Mouse (Mus musculus) neural tube, embryonic 15.5 days (tissue): Measurements from ENCODE around the gene Txndc15. TPM values are rescaled to one million over a fixed set of nuclear protein-coding genes. Genes with fewer than 3 reads are reported as not detected.

ENCODE experiments used
- ATAC-seq: fragments of 200-750 bp; cut with Nextera tagmentation; 2 replicates; pipeline ENCODE4 v1.8.0; 2017; ENCODE audit warnings: mild to moderate bottlenecking, moderate TSS enrichment, moderate library complexity; ENCODE audit not compliant: low FRiP score
- H3K27ac ChIP-seq: fragments of 300-500 bp; sonication (generic); replicated peaks from 2 replicates; pipeline ENCODE4 v1.5.1; 2015; ENCODE audit warnings: mild to moderate bottlenecking, inconsistent platforms
- H3K27me3 ChIP-seq: fragments of 300-500 bp; sonication (generic); replicated peaks from 2 replicates; pipeline ENCODE4 v1.6.1; 2015; ENCODE audit warnings: inconsistent platforms
- H3K36me3 ChIP-seq: fragments of 300-500 bp; sonication (generic); 2 replicates; pipeline ENCODE4 v1.6.1; 2015; ENCODE audit warnings: inconsistent platforms
- H3K4me1 ChIP-seq: fragments of 300-500 bp; sonication (generic); 2 replicates; pipeline ENCODE4 v1.6.1; 2015; ENCODE audit warnings: inconsistent platforms
- H3K4me2 ChIP-seq: fragments of 300-500 bp; sonication (generic); 2 replicates; pipeline ENCODE4 v1.6.1; 2015; ENCODE audit warnings: inconsistent platforms, mild to moderate bottlenecking, moderate library complexity
- H3K4me3 ChIP-seq: fragments of 300-500 bp; sonication (generic); replicated peaks from 2 replicates; pipeline ENCODE4 v1.5.1; 2015; ENCODE audit warnings: mild to moderate bottlenecking, inconsistent platforms
- H3K9ac ChIP-seq: fragments of 300-500 bp; sonication (generic); replicated peaks from 2 replicates; pipeline ENCODE4 v1.6.1; 2015; ENCODE audit warnings: mild to moderate bottlenecking, inconsistent platforms
- H3K9me3 ChIP-seq: fragments of 300-500 bp; sonication (generic); replicated peaks from 2 replicates; pipeline ENCODE4 v1.6.1; 2016; ENCODE audit warnings: inconsistent platforms
- WGBS: fragments of 180-500 bp; shearing (Covaris S2); methylation state at CpG from one replicate; pipeline ENCODE4 v1.1.7; 2015; ENCODE audit warnings: mixed read lengths; 5-methylcytosine and 5-hydroxymethylcytosine counted together
- polyA plus RNA-seq: library from polyadenylated mRNA; unstranded; fragments of >200 nt; fragmentation: Nextera tagmentation; extraction: Ambion mirVana; gene quantifications from 2 replicates; pipeline ENCODE4 v1.2.1, GENCODE M21; 2015

Txndc15 gene
- polyA plus RNA-seq: 140 and 149 TPM in 2 replicates

DNA sequence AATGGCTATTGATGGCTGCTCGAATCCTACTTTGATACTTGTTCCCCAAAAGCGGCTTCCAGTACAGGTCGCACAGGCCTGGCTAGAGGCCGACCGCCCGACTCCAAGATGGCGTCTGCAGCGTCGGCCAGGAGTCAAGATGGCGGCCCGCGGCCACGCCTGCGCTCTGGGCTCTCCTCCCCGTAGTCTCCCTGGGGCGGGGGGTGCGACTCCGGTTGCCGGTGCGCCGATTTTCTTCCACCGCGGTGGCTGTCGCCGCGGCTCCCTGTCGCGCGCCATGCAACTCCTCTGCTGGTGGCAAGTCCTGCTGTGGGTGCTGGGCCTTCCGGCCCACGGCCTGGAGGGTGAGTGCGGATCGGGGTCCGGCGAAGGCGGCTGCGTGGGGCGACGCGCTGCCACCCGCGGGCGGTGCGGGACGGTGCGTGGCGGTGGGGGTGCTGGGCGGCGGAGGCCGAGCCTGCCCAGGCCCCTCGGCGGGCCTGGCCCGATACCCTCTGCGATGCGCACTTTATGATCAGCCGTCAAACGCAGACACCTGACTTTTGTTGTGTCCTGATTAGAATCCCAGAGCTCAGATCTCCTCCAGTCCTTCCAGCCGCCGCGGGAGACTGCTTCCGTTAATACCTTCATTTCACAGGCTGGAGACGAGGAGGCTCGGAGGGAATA lies at the start of gene Txndc15:
Gene Txndc15 (plus strand): TSS at position 150 of the 666 bp plus-strand sequence.
- Histone ChIP-seq H3K9ac (peak within 1 kb of the TSS; percentile 98), H3K9me3 (no peaks in the 10 kb centered on the region), H3K36me3 (peaks cover 15% of the 10 kb centered on the region), H3K4me2 (peak within 1 kb of the TSS; percentile 74), H3K27ac (peak within 1 kb of the TSS; percentile 99), H3K27me3 (no peaks in the 10 kb centered on the region), H3K4me1 (peaks cover 38% of the 10 kb centered on the region), H3K4me3 (peak within 1 kb of the TSS; percentile 98)
- peak; percentile 94 for ATAC-seq
- WGBS: under 1% methylated on average over 62 of the region's 63 CpGs

DNA sequence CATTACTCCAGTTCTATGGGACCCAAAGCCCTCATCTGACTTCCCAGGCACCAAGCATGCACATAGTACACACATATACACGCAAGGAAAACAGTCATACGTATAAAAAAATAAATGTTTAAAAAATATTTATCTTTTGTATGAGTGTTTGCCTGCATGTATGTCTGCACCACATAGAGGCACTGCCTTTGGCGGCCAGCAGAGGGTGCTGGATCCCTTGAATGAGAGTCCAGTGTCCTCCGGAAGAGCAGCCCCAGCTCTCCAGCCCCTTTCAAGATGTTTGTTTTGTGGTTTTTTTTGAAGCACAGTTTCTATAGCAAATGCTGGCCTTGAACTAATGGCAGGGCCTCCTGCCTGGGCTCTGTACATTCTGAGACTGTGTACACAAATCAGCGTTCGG lies 45.9 kb upstream of the Txndc15 start:
- H3K27ac ChIP-seq: no peak overlapping the region
- peaks cover 91% of the 10 kb centered on the region for H3K36me3 ChIP-seq
- H3K4me3 ChIP-seq: no peak overlapping the region
- no peaks in the 10 kb centered on the region for H3K4me1 ChIP-seq
- no peak for ATAC-seq
- 78% methylated on average over 6 of the region's 6 CpGs for WGBS
- no peak overlapping the region for H3K9ac ChIP-seq
- H3K27me3 ChIP-seq: no peaks in the 10 kb centered on the region
- H3K4me2 ChIP-seq: no peak overlapping the region
- H3K9me3 ChIP-seq: no peaks in the 10 kb centered on the region

DNA sequence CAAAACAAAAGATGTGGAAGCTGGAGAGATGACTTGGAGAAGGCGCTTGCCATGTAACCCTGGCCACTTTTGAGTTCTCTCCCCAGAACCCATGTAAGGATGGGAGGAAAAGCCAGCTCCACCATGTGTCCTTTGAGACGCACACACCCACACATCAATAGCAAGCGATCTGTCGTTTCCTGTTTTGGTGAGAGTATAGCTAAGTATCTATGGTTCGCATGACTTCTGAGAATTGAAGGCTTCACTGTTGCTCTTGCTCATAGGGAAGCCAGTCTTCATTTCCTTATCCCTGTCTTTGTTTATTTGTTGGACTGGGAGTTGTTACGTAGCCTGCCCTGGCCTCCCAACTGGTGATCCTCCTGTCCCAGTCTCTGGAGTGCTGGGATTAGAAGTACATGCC lies 41.7 kb upstream of the Txndc15 start:
- no peaks in the 10 kb centered on the region for H3K4me1 ChIP-seq
- 95% methylated on average over 6 of the region's 6 CpGs for WGBS
- no peak overlapping the region for H3K4me3 ChIP-seq
- H3K9me3 ChIP-seq: no peaks in the 10 kb centered on the region
- H3K36me3 ChIP-seq: peaks cover 87% of the 10 kb centered on the region
- no peak overlapping the region for H3K27ac ChIP-seq
- H3K4me2 ChIP-seq: no peak overlapping the region
- no peak overlapping the region for H3K9ac ChIP-seq
- no peak for ATAC-seq
- no peaks in the 10 kb centered on the region for H3K27me3 ChIP-seq

DNA sequence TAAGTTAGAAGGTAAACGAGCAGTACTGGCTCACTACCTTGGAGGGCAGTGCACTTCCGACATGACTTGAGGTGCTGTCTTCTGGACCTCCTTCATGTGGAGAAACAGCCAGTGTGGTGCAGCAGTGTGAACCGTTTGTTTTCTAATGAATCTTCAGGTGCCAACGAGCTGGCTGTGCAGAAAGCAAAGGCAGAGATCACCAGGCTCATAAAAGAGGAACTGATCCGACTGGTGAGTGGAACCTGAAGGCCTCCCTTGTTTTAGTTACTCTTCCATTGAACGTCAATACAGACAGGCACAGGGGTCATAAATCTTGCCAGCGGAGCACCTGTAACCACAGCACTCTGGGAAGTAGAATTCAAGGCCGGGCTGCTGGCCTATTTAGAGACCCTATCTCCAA lies 37.1 kb upstream of the Txndc15 start:
- no peaks in the 10 kb centered on the region for H3K27me3 ChIP-seq
- no peak overlapping the region for H3K9ac ChIP-seq
- 74% methylated on average over 8 of the region's 8 CpGs for WGBS
- no peak overlapping the region for H3K27ac ChIP-seq
- ATAC-seq: no peak
- no peak overlapping the region for H3K4me3 ChIP-seq
- H3K4me2 ChIP-seq: no peak overlapping the region
- no peaks in the 10 kb centered on the region for H3K4me1 ChIP-seq
- no peaks in the 10 kb centered on the region for H3K9me3 ChIP-seq
- H3K36me3 ChIP-seq: peaks cover 80% of the 10 kb centered on the region

DNA sequence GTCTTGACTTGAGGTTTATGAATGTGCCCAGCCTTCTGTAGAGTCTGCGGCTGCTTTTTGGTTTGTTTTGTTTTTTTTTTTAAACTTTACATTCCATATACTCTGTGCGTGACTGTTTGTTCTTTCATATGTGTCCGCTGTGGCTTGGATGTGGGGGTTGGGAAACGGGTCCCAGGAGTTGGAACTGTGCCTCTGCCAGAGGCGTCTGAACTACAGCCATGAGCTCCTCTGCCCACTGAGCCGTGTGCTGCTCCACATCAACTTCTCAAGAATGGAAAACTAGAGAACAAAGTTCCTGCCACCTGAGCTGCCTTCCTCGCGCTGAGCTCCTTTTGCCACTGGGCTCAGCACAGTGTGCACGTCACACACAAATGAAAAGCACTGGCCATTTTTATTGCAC lies 32.2 kb upstream of the Txndc15 start:
- no peak for ATAC-seq
- no peak overlapping the region for H3K4me3 ChIP-seq
- H3K4me1 ChIP-seq: peaks cover 6% of the 10 kb centered on the region; the same call in 1 of the 2 replicates
- no peak overlapping the region for H3K27ac ChIP-seq
- H3K4me2 ChIP-seq: no peak overlapping the region
- peaks cover 41% of the 10 kb centered on the region for H3K36me3 ChIP-seq
- H3K9ac ChIP-seq: no peak overlapping the region
- WGBS: 88% methylated on average over 9 of the region's 9 CpGs
- no peaks in the 10 kb centered on the region for H3K9me3 ChIP-seq
- H3K27me3 ChIP-seq: no peaks in the 10 kb centered on the region

DNA sequence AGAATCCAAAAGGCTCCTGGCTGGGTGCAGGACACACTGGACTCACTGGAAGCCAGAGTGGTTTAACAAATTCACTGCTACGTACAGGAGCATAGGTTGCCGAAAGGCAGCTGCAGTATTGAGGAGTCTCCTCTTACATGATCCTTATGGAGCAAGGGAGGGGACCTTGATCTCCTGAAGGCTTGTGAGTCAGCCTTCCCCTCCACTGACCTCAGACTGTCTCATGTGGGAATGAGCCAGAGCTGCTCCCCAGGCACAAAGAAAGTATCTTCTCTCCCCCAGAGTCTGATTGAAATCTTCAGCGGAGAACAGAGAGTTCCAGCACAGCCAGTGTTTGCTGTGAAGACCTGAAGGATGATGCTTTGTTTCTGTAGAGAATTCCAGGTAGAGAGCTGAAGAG lies 30.9 kb upstream of the Txndc15 start:
- no peak overlapping the region for H3K4me3 ChIP-seq
- H3K27ac ChIP-seq: no peak overlapping the region
- no peaks in the 10 kb centered on the region for H3K9me3 ChIP-seq
- H3K9ac ChIP-seq: no peak overlapping the region
- no peak for ATAC-seq
- H3K27me3 ChIP-seq: no peaks in the 10 kb centered on the region
- H3K4me1 ChIP-seq: peaks cover 13% of the 10 kb centered on the region; the same call in 1 of the 2 replicates
- H3K4me2 ChIP-seq: no peak overlapping the region
- 94% methylated on average over 3 of the region's 3 CpGs for WGBS
- H3K36me3 ChIP-seq: peaks cover 27% of the 10 kb centered on the region

DNA sequence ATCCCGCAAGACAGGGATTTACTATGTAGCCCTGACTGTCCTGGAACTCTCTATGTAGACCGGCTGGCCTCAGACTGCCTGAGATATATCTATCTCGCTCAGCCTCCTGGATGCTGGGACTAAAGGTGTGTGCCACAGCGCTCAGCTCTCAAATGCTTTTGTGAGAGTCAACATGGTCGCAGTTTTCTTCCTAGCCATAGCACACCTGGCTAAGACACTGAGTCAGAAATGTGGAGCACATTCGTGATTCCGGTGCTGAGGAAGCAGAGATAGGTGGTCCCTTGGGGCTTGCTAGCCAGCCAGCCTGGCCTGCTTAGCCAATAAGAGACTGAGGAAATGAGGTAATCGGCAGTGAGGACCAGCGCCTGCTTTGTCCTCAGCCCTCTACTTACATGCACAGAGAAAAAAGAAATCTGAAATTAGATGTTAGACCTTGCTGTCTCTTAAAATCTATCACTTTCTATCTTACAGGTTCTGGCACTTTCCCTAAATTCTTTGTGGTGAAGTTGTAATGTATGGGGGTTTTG lies 28.3 kb upstream of the Txndc15 start:
- H3K9ac ChIP-seq: no peak overlapping the region; the same call in 1 of the 2 replicates
- ATAC-seq: peak; percentile 82
- WGBS: 62% methylated on average over 9 of the region's 9 CpGs

DNA sequence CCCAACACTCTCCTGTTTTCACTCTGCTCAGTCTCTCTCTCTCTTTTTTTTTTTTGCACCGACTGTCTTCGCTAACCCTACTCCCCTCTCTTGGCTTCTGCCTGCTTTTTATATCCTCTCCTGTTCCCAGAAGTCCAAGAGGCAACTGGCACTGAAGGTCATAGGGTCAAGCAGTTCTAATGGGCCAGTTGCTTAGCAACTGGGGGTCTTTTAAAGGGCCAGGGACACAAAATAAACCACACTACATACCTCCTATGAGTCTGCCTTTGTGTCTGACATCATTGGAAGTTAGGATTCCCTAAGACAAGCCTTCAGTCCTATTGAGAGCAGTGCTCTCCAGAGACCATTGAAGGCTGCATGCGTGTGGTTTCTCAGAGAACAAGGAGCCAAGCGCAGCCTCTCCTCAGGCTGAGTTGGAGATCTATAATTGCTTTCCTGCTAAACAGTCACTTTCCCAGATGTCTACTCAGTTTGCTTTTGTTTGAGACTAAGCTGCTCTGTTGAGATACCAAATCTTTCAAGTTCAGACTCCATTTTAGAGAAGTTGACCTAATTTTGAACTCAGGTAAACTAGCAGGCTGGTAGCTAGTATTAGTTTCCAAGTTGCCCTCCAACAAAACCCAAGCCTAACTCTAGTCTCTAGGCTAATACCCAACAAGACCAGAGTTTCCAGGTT lies 26.4 kb upstream of the Txndc15 start:
- peaks cover 13% of the 10 kb centered on the region; the same call in 1 of the 2 replicates for H3K4me1 ChIP-seq
- no peaks in the 10 kb centered on the region for H3K36me3 ChIP-seq
- H3K27ac ChIP-seq: no peak overlapping the region
- no peak overlapping the region for H3K4me2 ChIP-seq
- no peak for ATAC-seq
- H3K27me3 ChIP-seq: no peaks in the 10 kb centered on the region
- no peaks in the 10 kb centered on the region for H3K9me3 ChIP-seq
- no peak overlapping the region for H3K9ac ChIP-seq
- 10% methylated on average over 4 of the region's 4 CpGs for WGBS
- H3K4me3 ChIP-seq: no peak overlapping the region

More for the DNA sequence above, 28.3 kb upstream of the Txndc15 start:
- H3K4me2 ChIP-seq: no peak overlapping the region
- H3K4me1 ChIP-seq: peaks cover 13% of the 10 kb centered on the region; the same call in 1 of the 2 replicates
- H3K36me3 ChIP-seq: peaks cover 5% of the 10 kb centered on the region; the same call in 1 of the 2 replicates
- no peaks in the 10 kb centered on the region for H3K27me3 ChIP-seq
- H3K9me3 ChIP-seq: no peaks in the 10 kb centered on the region
- peak overlapping the region; percentile 56 for H3K27ac ChIP-seq
- no peak overlapping the region for H3K4me3 ChIP-seq

DNA sequence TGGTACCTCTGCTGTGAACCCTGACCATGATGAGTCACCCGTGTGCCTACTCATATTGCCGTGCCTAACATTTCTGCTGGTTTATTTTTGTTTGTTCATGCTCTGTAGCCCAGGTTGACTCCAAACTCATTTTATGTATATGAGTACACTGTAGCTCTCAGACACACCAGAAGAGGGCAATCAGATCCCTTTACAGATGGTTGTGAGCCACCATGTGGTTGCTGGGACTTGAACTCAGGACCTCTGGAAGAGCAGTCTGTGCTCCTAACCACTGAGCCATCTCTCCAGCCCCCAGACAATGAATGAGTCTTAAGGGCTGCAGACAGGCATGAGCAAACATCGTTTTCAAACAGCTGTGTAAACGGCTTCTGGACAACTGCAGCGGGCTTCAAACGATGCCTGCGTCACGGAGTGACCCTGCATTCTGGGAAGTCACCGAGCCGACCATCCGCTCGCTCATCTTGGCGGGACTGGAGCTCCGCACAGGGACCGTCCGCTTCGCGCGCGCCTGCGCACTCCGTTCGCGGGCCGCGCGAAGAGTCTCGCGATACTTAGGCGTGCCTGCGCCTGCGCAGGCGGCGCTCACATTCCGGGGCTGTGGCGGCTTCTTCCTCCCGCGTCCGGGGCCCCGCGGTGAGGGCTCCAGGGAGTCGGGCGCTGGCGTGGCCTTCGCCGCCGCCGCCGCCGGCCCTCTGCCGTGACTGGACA lies 21.8 kb upstream of the Txndc15 start, which contains the start of gene B230219D22Rik:
Gene B230219D22Rik (plus strand): TSS at position 590 of the 708 bp plus-strand sequence.
- Histone ChIP-seq H3K36me3 (no peaks in the 10 kb centered on the region), H3K4me1 (peaks cover 25% of the 10 kb centered on the region), H3K4me3 (peak within 1 kb of the TSS; percentile 97), H3K4me2 (peak within 1 kb of the TSS; percentile 72), H3K9ac (peak within 1 kb of the TSS; percentile 100), H3K9me3 (no peaks in the 10 kb centered on the region), H3K27me3 (no peaks in the 10 kb centered on the region), H3K27ac (peak within 1 kb of the TSS; percentile 98)
- WGBS: 2% methylated on average over 47 of the region's 51 CpGs
- ATAC-seq: peak; percentile 97

DNA sequence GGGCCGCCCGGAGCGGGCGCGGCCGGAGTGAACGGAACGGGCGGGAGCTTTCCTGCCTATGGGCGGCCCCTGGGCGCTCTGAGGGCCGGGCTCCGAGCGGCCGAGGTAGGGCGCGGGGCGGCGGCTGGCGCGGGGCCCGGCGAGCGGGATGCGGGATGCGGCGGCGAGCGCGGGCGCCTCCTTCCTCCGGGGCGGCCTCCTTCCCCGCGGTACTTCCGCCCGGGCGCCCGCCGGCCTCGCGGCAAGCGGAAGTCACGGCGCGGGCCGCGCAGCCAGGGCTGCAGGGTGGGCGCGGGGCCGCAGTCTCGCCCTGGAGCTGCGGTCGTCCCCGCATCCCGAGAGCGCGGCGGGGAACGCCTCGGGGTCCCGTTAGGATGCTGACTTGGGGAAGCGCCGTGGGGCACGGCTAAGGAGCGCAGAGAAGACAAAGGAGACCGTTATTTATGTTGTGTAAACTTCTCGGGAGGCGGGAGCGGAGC lies 21.2 kb upstream of the Txndc15 start:
- Histone ChIP-seq H3K4me2 (peak overlapping the region; percentile 72), H3K4me1 (peaks cover 20% of the 10 kb centered on the region), H3K9ac (peak overlapping the region; percentile 100), H3K4me3 (peak overlapping the region; percentile 97), H3K36me3 (no peaks in the 10 kb centered on the region), H3K27me3 (no peaks in the 10 kb centered on the region), H3K9me3 (no peaks in the 10 kb centered on the region), H3K27ac (peak overlapping the region; percentile 98)
- peak; percentile 74 for ATAC-seq
- WGBS: under 1% methylated on average over 26 of the region's 70 CpGs

DNA sequence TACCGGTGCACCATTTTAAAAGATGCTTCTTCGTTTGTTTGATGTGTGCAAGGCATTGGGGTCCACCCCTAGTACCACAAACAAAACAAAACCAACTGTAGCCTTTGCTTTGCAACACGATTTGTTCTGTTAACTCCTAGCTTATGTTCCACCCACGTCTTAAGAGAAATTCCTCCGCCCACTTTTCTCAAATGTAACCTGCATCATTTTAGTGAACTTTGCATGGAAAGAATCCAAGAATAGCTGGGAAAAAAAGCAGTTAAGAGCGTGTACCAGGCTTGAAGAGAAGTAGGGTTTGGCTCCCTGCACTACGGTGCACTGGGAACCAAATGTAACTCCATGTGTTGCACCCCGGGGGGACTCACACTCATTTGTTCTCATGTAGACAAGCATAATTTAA lies 20.3 kb upstream of the Txndc15 start:
- peak overlapping the region; percentile 72 for H3K4me2 ChIP-seq
- H3K27ac ChIP-seq: no peak overlapping the region
- H3K4me3 ChIP-seq: peak overlapping the region; percentile 97
- WGBS: 20% methylated on average over 8 of the region's 8 CpGs
- no peaks in the 10 kb centered on the region for H3K9me3 ChIP-seq
- peak overlapping the region; percentile 100 for H3K9ac ChIP-seq
- no peaks in the 10 kb centered on the region for H3K27me3 ChIP-seq
- no peak for ATAC-seq
- peaks cover 4% of the 10 kb centered on the region for H3K36me3 ChIP-seq
- H3K4me1 ChIP-seq: peaks cover 20% of the 10 kb centered on the region
